In genomic region chr3:107905942-107906341, GRCm38 (mm10) we compare ENCODE assay signal across 35 mouse cellular contexts. TPM values are rescaled to one million over a fixed set of nuclear protein-coding genes. Genes with fewer than 3 reads are reported as not detected.
DNase-seq lines count a peak whose midpoint lies in the region; ATAC-seq and TF ChIP-seq lines count a peak whose summit lies in the region.
"Had no signal": no experiment of that assay in that cellular context is flagged by ENCODE, and none has a peak within 500 bp of the region (broad histone marks: within the 10 kb centered on the region; RNA-seq: fewer than 3 reads in every experiment).

No protein-coding gene starts in this region.

- H3K27ac ChIP-seq in liver, embryonic 11.5 days (ENCODE audit: low read depth, low read length), result no peak overlapping the region; the same call in 1 of the 2 replicates
- H3K27ac ChIP-seq in liver, embryonic 14.5 days, result no peak overlapping the region
- H3K27ac ChIP-seq: embryonic facial prominence, embryonic 10.5 days; embryonic facial prominence, embryonic 13.5 days; heart, embryonic 10.5 days; heart, embryonic 13.5 days; hindbrain, embryonic 14.5 days; hindbrain, postnatal 0 days had no signal

- H3K4me3 ChIP-seq in liver, embryonic 11.5 days (ENCODE audit: low read depth, low read length), result no peak overlapping the region
- no peak overlapping the region for H3K4me3 ChIP-seq in liver, embryonic 14.5 days (ENCODE audit: insufficient read depth in 1 of 2, low read depth in 2 of 2, low read length in 2 of 2)
- H3K4me3 ChIP-seq: embryonic facial prominence, embryonic 10.5 days; embryonic facial prominence, embryonic 13.5 days; erythroblast, embryonic 14.5 days; heart, embryonic 10.5 days; heart, embryonic 13.5 days had no signal

- peak; percentile 28 for DNase-seq in MEL-GATA-1-ER (ENCODE audit: extremely low read depth, low read depth)
- DNase-seq in liver, embryonic 11.5 days (ENCODE audit: low spot score), result no peak
- DNase-seq in liver, embryonic 14.5 days (ENCODE audit: low read depth in 3 of 3, low spot score in 3 of 3), result peak in 1 of 3 experiments; percentile 5
- DNase-seq in kidney, adult 8-10 months, result no peak
- DNase-seq in heart, adult 8-10 months (ENCODE audit: low spot score), result no peak
- no peak for DNase-seq in thymus, postnatal 10 days (ENCODE audit: low spot score in 2 of 2)
- DNase-seq: adrenal gland, adult 2 months; adrenal gland, postnatal 14 days; cerebellum, adult 11-12 months; cerebellum, adult 8-10 months; cerebellum, postnatal 10 days; cerebellum, postnatal 36 days; embryo, embryonic 11 days; gastrocnemius, postnatal 25 days; heart, adult 18-20 months; heart, postnatal 14 days; heart, postnatal 4 days had no signal

- H3K9ac ChIP-seq in liver, embryonic 11.5 days (ENCODE audit: low read depth, low read length), result no peak overlapping the region
- H3K9ac ChIP-seq in liver, embryonic 14.5 days (replicated peaks), result no peak overlapping the region
- H3K9ac ChIP-seq: embryonic facial prominence, embryonic 13.5 days; heart, embryonic 13.5 days; hindbrain, embryonic 14.5 days had no signal

- ATAC-seq in liver, embryonic 11.5 days (replicated peaks; ENCODE audit: low FRiP score), result peak; percentile 36; the same call in 1 of the 2 replicates
- peak; percentile 63 for ATAC-seq in liver, embryonic 14.5 days (ENCODE audit: insufficient read depth)
- peak; percentile 29; the same call in 1 of the 2 replicates for ATAC-seq in megakaryocyte progenitor cell, adult 5-6 weeks (replicated peaks; ENCODE audit: poor library complexity)
- ATAC-seq in activated CD4-positive, CD25-positive, alpha-beta regulatory T cell, adult 4 months, result no peak
- ATAC-seq: CD4-positive, CD25-positive, alpha-beta regulatory T cell, adult 4 months; forebrain, embryonic 14.5 days; hindbrain, postnatal 0 days; Patski had no signal

- peak; percentile 22; the same call in 1 of the 2 replicates for TF ChIP-seq EP300 in liver, embryonic 14.5 days (IDR thresholded peaks at IDR 0.05; ENCODE audit: low read depth)

- H3K4me2 ChIP-seq in liver, embryonic 11.5 days, result peak overlapping the region; percentile 33; the same call in 1 of the 2 replicates
- H3K4me2 ChIP-seq in liver, embryonic 14.5 days (ENCODE audit: low read depth), result peak overlapping the region; percentile 18
- H3K4me2 ChIP-seq: embryonic facial prominence, embryonic 13.5 days; heart, embryonic 13.5 days; hindbrain, embryonic 14.5 days had no signal

- no peaks in the 10 kb centered on the region for H3K36me3 ChIP-seq in liver, embryonic 11.5 days (ENCODE audit: control insufficient read depth, insufficient read depth, low read length)
- no peaks in the 10 kb centered on the region for H3K36me3 ChIP-seq in liver, embryonic 14.5 days (replicated peaks; ENCODE audit: control insufficient read depth, insufficient read depth, low read depth)
- H3K36me3 ChIP-seq: embryonic facial prominence, embryonic 10.5 days; embryonic facial prominence, embryonic 13.5 days; heart, embryonic 10.5 days; heart, embryonic 13.5 days had no signal

- no peaks in the 10 kb centered on the region for H3K27me3 ChIP-seq in liver, embryonic 11.5 days (replicated peaks; ENCODE audit: control insufficient read depth, insufficient read depth, low read length)
- H3K27me3 ChIP-seq in liver, embryonic 14.5 days (ENCODE audit: control insufficient read depth, insufficient read depth, low read length), result no peaks in the 10 kb centered on the region
- H3K27me3 ChIP-seq: embryonic facial prominence, embryonic 13.5 days had no signal

- TF ChIP-seq CTCF in liver, embryonic 14.5 days (IDR thresholded peaks at IDR 0.05; ENCODE audit: low read depth), result no peak

- H3K9me3 ChIP-seq in liver, embryonic 11.5 days (ENCODE audit: control insufficient read depth, low read length), result no peaks in the 10 kb centered on the region
- no peaks in the 10 kb centered on the region for H3K9me3 ChIP-seq in liver, embryonic 14.5 days (ENCODE audit: control insufficient read depth, low read length)
- H3K9me3 ChIP-seq: embryonic facial prominence, embryonic 10.5 days; embryonic facial prominence, embryonic 13.5 days; heart, embryonic 10.5 days; heart, embryonic 13.5 days had no signal

- WGBS in liver, embryonic 11.5 days, result 44% methylated on average over 6 of the region's 6 CpGs
- 18% methylated on average over 6 of the region's 6 CpGs for WGBS in liver, embryonic 14.5 days (ENCODE audit: insufficient replicate concordance)

- peaks cover 5% of the 10 kb centered on the region; the same call in 1 of the 2 replicates for H3K4me1 ChIP-seq in liver, embryonic 11.5 days (replicated peaks; ENCODE audit: control insufficient read depth, insufficient read depth, low read length)
- H3K4me1 ChIP-seq in liver, embryonic 14.5 days (replicated peaks; ENCODE audit: control insufficient read depth in 2 of 2, insufficient read depth in 2 of 2, low read length in 1 of 2), result peaks cover 5 to 9% of the 10 kb centered on the region in 2 experiments

RNA-seq across cellular contexts. Expression of gene Gstm5, which starts 10.3 kb away (rescaled TPM):
- polyA plus RNA-seq in liver, embryonic 11.5 days (2014; fragmentation: Nextera tagmentation; extraction: Ambion mirVana), result 154 and 167 TPM in 2 replicates
- polyA plus RNA-seq in liver, embryonic 14.5 days (2012; rRNA removed), result 86.0 and 111 TPM in 2 replicates
- polyA plus RNA-seq in liver, embryonic 14.5 days (2014; fragmentation: Nextera tagmentation; extraction: Ambion mirVana), result 183 and 196 TPM in 2 replicates
- total RNA-seq in megakaryocyte progenitor cell, adult 5-6 weeks (2015), result 38.2 and 61.5 TPM in 2 replicates
- total RNA-seq in megakaryocyte progenitor cell, adult 5-6 weeks (2017), result 23.6 and 30.6 TPM in 2 replicates
- total RNA-seq in heart, adult 8-10 months (2022), result 10 to 100 TPM; 48.4 to 59.4 (median 52.4) TPM
- polyA plus RNA-seq in activated CD4-positive, CD25-positive, alpha-beta regulatory T cell, adult 4 months (2017; shearing (Covaris generic)), result not detected

RNA-seq across cellular contexts. Expression of gene Gstm7, which starts 25.7 kb away (rescaled TPM):
- polyA plus RNA-seq in liver, embryonic 11.5 days (2014; fragmentation: Nextera tagmentation; extraction: Ambion mirVana), result 10.8 and 12.0 TPM in 2 replicates
- polyA plus RNA-seq in liver, embryonic 14.5 days (2012; rRNA removed), result 13.7 and 15.3 TPM in 2 replicates
- 16.1 and 18.6 TPM in 2 replicates for polyA plus RNA-seq in liver, embryonic 14.5 days (2014; fragmentation: Nextera tagmentation; extraction: Ambion mirVana)
- total RNA-seq in megakaryocyte progenitor cell, adult 5-6 weeks (2015), result 4.4 and 5.7 TPM in 2 replicates
- 1.6 and 1.9 TPM in 2 replicates for total RNA-seq in megakaryocyte progenitor cell, adult 5-6 weeks (2017)
- 100 to 1,000 TPM in 1 of 4 experiments, 10 to 100 TPM in 3; 87.6 to 100 (median 91.6) TPM for total RNA-seq in heart, adult 8-10 months (2022)
- under 1 TPM in 1 of 2 experiments, not detected in 1; 0.94 TPM for polyA plus RNA-seq in activated CD4-positive, CD25-positive, alpha-beta regulatory T cell, adult 4 months (2017; shearing (Covaris generic))
- polyA plus RNA-seq: erythroblast, embryonic 14.5 days had no signal

RNA-seq across cellular contexts. Expression of gene Eps8l3, which starts 28.9 kb away (rescaled TPM):
- not detected in 2 replicates for polyA plus RNA-seq in liver, embryonic 11.5 days (2014; fragmentation: Nextera tagmentation; extraction: Ambion mirVana)
- 0.02 and 0.03 TPM in 2 replicates for polyA plus RNA-seq in liver, embryonic 14.5 days (2012; rRNA removed)
- 0.20 TPM in 1 of 2 replicates, not detected in the other for polyA plus RNA-seq in liver, embryonic 14.5 days (2014; fragmentation: Nextera tagmentation; extraction: Ambion mirVana)
- 0.07 and 0.12 TPM in 2 replicates for total RNA-seq in megakaryocyte progenitor cell, adult 5-6 weeks (2015)
- not detected in 2 replicates for total RNA-seq in megakaryocyte progenitor cell, adult 5-6 weeks (2017)
- total RNA-seq in heart, adult 8-10 months (2022), result not detected
- not detected for polyA plus RNA-seq in activated CD4-positive, CD25-positive, alpha-beta regulatory T cell, adult 4 months (2017; shearing (Covaris generic))
- total RNA-seq: adrenal gland, adult 2 months; adrenal gland, postnatal 14 days; adrenal gland, postnatal 4 days; gastrocnemius, adult 8-10 months; gastrocnemius, postnatal 25 days; heart, adult 18-20 months; heart, postnatal 14 days; heart, postnatal 4 days; hindbrain, postnatal 0 days had no signal
- polyA plus RNA-seq: adrenal gland, adult 2 months; C2C12; CD4-positive, CD25-positive, alpha-beta regulatory T cell, adult 4 months; cortical plate, adult 2 months; embryonic facial prominence, embryonic 10.5 days; embryonic facial prominence, embryonic 13.5 days; erythroblast, embryonic 14.5 days; forebrain, embryonic 11.5 days; forebrain, embryonic 14.5 days; heart, embryonic 10.5 days; heart, embryonic 13.5 days; hindbrain, embryonic 11.5 days; hindbrain, embryonic 14.5 days; hindbrain, postnatal 0 days; Patski had no signal

RNA-seq across cellular contexts. Expression of gene Gstm6, which starts 37.6 kb away (rescaled TPM):
- 9.2 and 9.5 TPM in 2 replicates for polyA plus RNA-seq in liver, embryonic 11.5 days (2014; fragmentation: Nextera tagmentation; extraction: Ambion mirVana)
- 6.2 and 6.4 TPM in 2 replicates for polyA plus RNA-seq in liver, embryonic 14.5 days (2012; rRNA removed)
- 12.7 and 12.8 TPM in 2 replicates for polyA plus RNA-seq in liver, embryonic 14.5 days (2014; fragmentation: Nextera tagmentation; extraction: Ambion mirVana)
- total RNA-seq in megakaryocyte progenitor cell, adult 5-6 weeks (2015), result 0.22 TPM in 1 of 2 replicates, not detected in the other
- total RNA-seq in megakaryocyte progenitor cell, adult 5-6 weeks (2017), result not detected in 2 replicates
- 1 to 10 TPM; 3.4 to 6.0 (median 5.0) TPM for total RNA-seq in heart, adult 8-10 months (2022)
- polyA plus RNA-seq in activated CD4-positive, CD25-positive, alpha-beta regulatory T cell, adult 4 months (2017; shearing (Covaris generic)), result not detected
- polyA plus RNA-seq: C2C12; CD4-positive, CD25-positive, alpha-beta regulatory T cell, adult 4 months; erythroblast, embryonic 14.5 days had no signal

Comparison
In these comparisons a context has a peak if more than half of its experiments do, and no peak if none do; other contexts are left out.
1. RNA of gene Gstm5, which starts 10.3 kb away (polyA plus RNA-seq): 86.0 to 196 TPM in liver, embryonic 14.5 days and 154 to 167 TPM in liver, embryonic 11.5 days; not detected in activated CD4-positive, CD25-positive, alpha-beta regulatory T cell, adult 4 months; every median in the first group is over 10 times any median in the second.